Mouse (Mus musculus) stomach, postnatal 0 days (tissue): ENCODE results near the gene Adamts12. TPM values are rescaled to one million over a fixed set of nuclear protein-coding genes. Genes with fewer than 3 reads are reported as not detected.
A peak's percentile ranks its signal among the peaks of the same experiment; 100 is the strongest.

Experiments
- ATAC-seq: fragments of 200-750 bp; cut with Nextera tagmentation; 2 replicates; pipeline ENCODE4 v1.8.0; 2017; ENCODE audit not compliant: low FRiP score, low TSS enrichment
- DNase-seq: peaks from one replicate; pipeline ENCODE4 v3.0.0-alpha.2; 2016; ENCODE audit warnings: low spot score
- H3K27ac ChIP-seq: fragments of 300-500 bp; sonication (generic); replicated peaks from 2 replicates; pipeline ENCODE4 v1.5.1; 2014; ENCODE audit warnings: mild to moderate bottlenecking, control low read depth
- H3K27me3 ChIP-seq: fragments of 300-500 bp; sonication (generic); 2 replicates; pipeline ENCODE4 v1.6.1; 2014; ENCODE audit warnings: low read length; ENCODE audit not compliant: control insufficient read depth, insufficient read depth
- H3K36me3 ChIP-seq: fragments of 300-500 bp; sonication (generic); 2 replicates; pipeline ENCODE4 v1.6.1; 2014; ENCODE audit warnings: low read length, mixed read lengths; ENCODE audit not compliant: control insufficient read depth, insufficient read depth
- H3K4me1 ChIP-seq: fragments of 300-500 bp; sonication (generic); replicated peaks from 2 replicates; pipeline ENCODE4 v1.6.1; 2014; ENCODE audit warnings: antibody characterized with exemption; ENCODE audit not compliant: control insufficient read depth, insufficient read depth
- H3K4me2 ChIP-seq: fragments of 300-500 bp; sonication (generic); replicated peaks from 2 replicates; pipeline ENCODE4 v1.6.1; 2014; ENCODE audit warnings: low read depth, mild to moderate bottlenecking, control low read depth, moderate library complexity
- H3K4me3 ChIP-seq: fragments of 300-500 bp; sonication (generic); 2 replicates; pipeline ENCODE4 v1.5.1; 2014; ENCODE audit warnings: low read depth, low read length, control low read depth
- H3K9ac ChIP-seq: fragments of 300-500 bp; sonication (generic); 2 replicates; pipeline ENCODE4 v1.6.1; 2014; ENCODE audit warnings: mild to moderate bottlenecking, low read length, control low read depth, mixed read lengths
- H3K9me3 ChIP-seq: fragments of 300-500 bp; sonication (generic); 2 replicates; pipeline ENCODE4 v1.6.1; 2016; ENCODE audit warnings: low read length; ENCODE audit not compliant: control insufficient read depth
- CTCF ChIP-seq: IDR thresholded peaks from 2 replicates; pipeline ENCODE4 v1.5.1; 2016; ENCODE audit warnings: antibody characterized with exemption, low read depth, mild to moderate bottlenecking, moderate library complexity
- EP300 ChIP-seq: optimal IDR thresholded peaks from 2 replicates; pipeline ENCODE3; 2016; ENCODE audit warnings: antibody characterized with exemption
- WGBS: fragments of 180-500 bp; shearing (Covaris S2); extraction: QIAGEN DNeasy Blood & Tissue Kit; methylation state at CpG from one replicate; pipeline ENCODE4 v1.1.7; 2014; 5-methylcytosine and 5-hydroxymethylcytosine counted together
- polyA plus RNA-seq: library from polyadenylated mRNA; unstranded; fragments of >200 nt; fragmentation: Nextera tagmentation; extraction: Ambion mirVana; gene quantifications from 2 replicates; pipeline ENCODE4 v1.2.1, GENCODE M21; 2015

The Adamts12 gene
- polyA plus RNA-seq, 1 experiment from 2014 or later: 0.62 TPM

GRCm38 (mm10) chr15:11036535-11037375 lies 27.8 kb upstream of the Adamts12 start:
- Histone ChIP-seq H3K4me1 (peaks cover 2% of the 10 kb centered on the region), H3K9ac (no peak overlapping the region), H3K4me3 (peak overlapping the region; percentile 31), H3K9me3 (no peaks in the 10 kb centered on the region), H3K36me3 (no peaks in the 10 kb centered on the region), H3K27ac (no peak overlapping the region), H3K27me3 (peaks cover 26% of the 10 kb centered on the region), H3K4me2 (peak overlapping the region; percentile 54)
- no peak for TF ChIP-seq CTCF
- no peak for TF ChIP-seq EP300
- ATAC-seq (no peak), DNase-seq (peak; percentile 18)
- 2% methylated on average over 49 of the region's 49 CpGs for WGBS

GRCm38 (mm10) chr15:11037376-11037695 lies 27.3 kb upstream of the Adamts12 start:
- H3K9ac ChIP-seq: no peak overlapping the region
- DNase-seq: no peak
- ATAC-seq: no peak
- H3K4me2 ChIP-seq: peak overlapping the region; percentile 54
- 5% methylated on average over 8 of the region's 8 CpGs for WGBS
- no peak for TF ChIP-seq EP300
- no peak for TF ChIP-seq CTCF
- H3K4me1 ChIP-seq: peaks cover 2% of the 10 kb centered on the region
- peaks cover 26% of the 10 kb centered on the region for H3K27me3 ChIP-seq
- H3K4me3 ChIP-seq: peak overlapping the region; percentile 31; the same call in 1 of the 2 replicates
- H3K36me3 ChIP-seq: no peaks in the 10 kb centered on the region
- no peak overlapping the region for H3K27ac ChIP-seq
- H3K9me3 ChIP-seq: no peaks in the 10 kb centered on the region

DNA sequence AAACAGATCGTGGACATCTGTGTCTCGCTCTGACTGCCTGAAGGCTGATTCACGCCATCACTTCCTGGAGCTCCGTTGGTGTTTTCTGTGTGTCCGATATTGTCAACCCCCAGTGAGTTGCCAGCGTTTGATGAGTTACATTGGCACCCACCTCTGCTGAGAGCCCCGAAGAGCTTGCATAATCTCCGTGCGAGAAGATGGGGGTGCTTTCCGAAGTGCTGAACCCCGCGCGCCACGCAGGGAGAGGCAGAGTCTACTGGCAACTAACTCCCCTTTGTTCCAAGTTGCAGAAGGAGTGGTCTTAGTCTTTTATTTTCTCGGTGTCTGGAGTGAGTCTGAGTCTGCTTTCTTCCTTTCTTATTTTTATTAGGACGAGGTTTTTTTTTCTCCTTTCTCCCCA lies 26.9 kb upstream of the Adamts12 start, which contains the start of gene Rxfp3:
Gene Rxfp3 (minus strand): TSS at position 281 of the 400 bp plus-strand sequence.
- H3K27ac ChIP-seq: no peak within 1 kb of the TSS
- ATAC-seq (no peak), DNase-seq (peak; percentile 18)
- H3K36me3 ChIP-seq: no peaks in the 10 kb centered on the region
- peaks cover 26% of the 10 kb centered on the region for H3K27me3 ChIP-seq
- no peak within 1 kb of the TSS for H3K9ac ChIP-seq
- H3K4me2 ChIP-seq: peak within 1 kb of the TSS; percentile 54
- WGBS: 5% methylated on average over 16 of the region's 16 CpGs
- no peak for TF ChIP-seq CTCF
- no peak for TF ChIP-seq EP300
- peak within 1 kb of the TSS; percentile 31 for H3K4me3 ChIP-seq
- no peaks in the 10 kb centered on the region for H3K9me3 ChIP-seq
- peaks cover 2% of the 10 kb centered on the region for H3K4me1 ChIP-seq

- 1% methylated on average over 12 of the region's 12 CpGs for WGBS
- peak; percentile 31 for DNase-seq
- no peak overlapping the region for H3K4me2 ChIP-seq
- no peak overlapping the region for H3K27ac ChIP-seq
- peak; percentile 85 for TF ChIP-seq CTCF
- TF ChIP-seq EP300: no peak
- peaks cover 26% of the 10 kb centered on the region for H3K27me3 ChIP-seq
- H3K9ac ChIP-seq: no peak overlapping the region
- no peak for ATAC-seq
- H3K4me3 ChIP-seq: no peak overlapping the region
- no peaks in the 10 kb centered on the region for H3K9me3 ChIP-seq
- peaks cover 2% of the 10 kb centered on the region for H3K4me1 ChIP-seq
- no peaks in the 10 kb centered on the region for H3K36me3 ChIP-seq
These were observed 26.1 kb upstream of the Adamts12 start for GRCm38 (mm10) chr15:11038476-11038875.

- Histone ChIP-seq H3K27me3 (peaks cover 23% of the 10 kb centered on the region), H3K4me2 (no peak overlapping the region), H3K9me3 (no peaks in the 10 kb centered on the region), H3K4me1 (peaks cover 2% of the 10 kb centered on the region), H3K9ac (no peak overlapping the region), H3K27ac (no peak overlapping the region), H3K36me3 (no peaks in the 10 kb centered on the region), H3K4me3 (no peak overlapping the region)
- TF ChIP-seq EP300 (no peak), CTCF (no peak)
- 43% methylated on average over 5 of the region's 5 CpGs for WGBS
- DNase-seq (no peak), ATAC-seq (no peak)
These were observed 24.5 kb upstream of the Adamts12 start for GRCm38 (mm10) chr15:11040067-11040466.

GRCm38 (mm10) chr15:11041229-11041628 lies 23.4 kb upstream of the Adamts12 start:
- no peak for ATAC-seq
- H3K27me3 ChIP-seq: peaks cover 12% of the 10 kb centered on the region
- H3K9me3 ChIP-seq: no peaks in the 10 kb centered on the region
- H3K4me1 ChIP-seq: peaks cover 2% of the 10 kb centered on the region
- no peak for DNase-seq
- no peak overlapping the region for H3K4me2 ChIP-seq
- H3K9ac ChIP-seq: no peak overlapping the region
- no peak overlapping the region for H3K4me3 ChIP-seq
- H3K36me3 ChIP-seq: no peaks in the 10 kb centered on the region
- WGBS: 79% methylated on average over 2 of the region's 2 CpGs
- TF ChIP-seq EP300 (no peak), CTCF (no peak)
- H3K27ac ChIP-seq: no peak overlapping the region
